Mouse (Mus musculus): ENCODE results near the gene Whamm.

Gene Whamm

GRCm38 (mm10) chr7:81596086-81596485 is 25.0 kb downstream of the Whamm start:
- DNase-seq (ENCODE audit: low spot score) = no peak

- no peak for DNase-seq (ENCODE audit: low spot score)
Observed at GRCm38 (mm10) chr7:81597660-81598059, 26.6 kb downstream of the Whamm start.

GRCm38 (mm10) chr7:81599379-81600280 is 28.6 kb downstream of the Whamm start:
- no peak for DNase-seq (ENCODE audit: low spot score)

- DNase-seq (ENCODE audit: low spot score) = no peak
Observed at GRCm38 (mm10) chr7:81604991-81605390, 33.9 kb downstream of the Whamm start.

- no peak for DNase-seq (ENCODE audit: low spot score)
Observed at GRCm38 (mm10) chr7:81605489-81605888, 34.4 kb downstream of the Whamm start.

GRCm38 (mm10) chr7:81606452-81606851 is 35.4 kb downstream of the Whamm start:
- DNase-seq (ENCODE audit: low spot score) = no peak

- no peak for DNase-seq (ENCODE audit: low spot score)
Observed at GRCm38 (mm10) chr7:81610125-81610524, 39.1 kb downstream of the Whamm start.

- DNase-seq (ENCODE audit: low spot score) = no peak
Observed at GRCm38 (mm10) chr7:81612856-81613635, 42.0 kb downstream of the Whamm start.

GRCm38 (mm10) chr7:81615031-81615430 is 44.0 kb downstream of the Whamm start:
- no peak for DNase-seq (ENCODE audit: low spot score)

- no peak for DNase-seq (ENCODE audit: low spot score)
Observed at GRCm38 (mm10) chr7:81622793-81623192, 51.7 kb downstream of the Whamm start.

GRCm38 (mm10) chr7:81623767-81624166 is 52.7 kb downstream of the Whamm start:
- no peak for DNase-seq (ENCODE audit: low spot score)

GRCm38 (mm10) chr7:81626460-81626859 is 55.4 kb downstream of the Whamm start:
- no peak for DNase-seq (ENCODE audit: low spot score)

GRCm38 (mm10) chr7:81631261-81631660 is 60.2 kb downstream of the Whamm start:
- no peak for DNase-seq (ENCODE audit: low spot score)

- DNase-seq (ENCODE audit: low spot score) = no peak
Observed at GRCm38 (mm10) chr7:81632586-81632985, 61.5 kb downstream of the Whamm start.

GRCm38 (mm10) chr7:81641101-81641500 is 70.0 kb downstream of the Whamm start:
- no peak for DNase-seq (ENCODE audit: low spot score)

GRCm38 (mm10) chr7:81644551-81645235 is 73.6 kb downstream of the Whamm start:
- DNase-seq (ENCODE audit: low spot score) = no peak

All from ovary, postnatal 10 days (tissue).